Mouse (Mus musculus): Measurements from ENCODE around the gene Atf3. TPM values are rescaled to one million over a fixed set of nuclear protein-coding genes. Genes with fewer than 3 reads are reported as not detected.

Atf3 gene
- total RNA-seq (2023) = 118 to 134 TPM (median 129 TPM) in 4 replicates

GRCm38 (mm10) chr1:191217939-191218338 is at the start of gene Atf3:
Gene Atf3, minus strand, starts transcription at chr1:191218039.

GRCm38 (mm10) chr1:191164717-191165116 is 53.1 kb downstream of the Atf3 start, which contains the start of gene Fam71a:
Gene Fam71a, minus strand, starts transcription at chr1:191164817.

Other genes starting within 250 kb of the Atf3 start
- gene Vash2, start 238.7 kb downstream of the Atf3 start, total RNA-seq (2023) = 0.39 to 1.1 TPM (median 0.61 TPM) in 4 replicates
- 15.9 to 23.1 TPM (median 21.0 TPM) in 4 replicates for gene Flvcr1, start 191.9 kb downstream of the Atf3 start, total RNA-seq (2023)
- gene Spata45, start 181.4 kb downstream of the Atf3 start, total RNA-seq (2023) = not detected in 4 replicates
- 12.3 to 14.8 TPM (median 13.4 TPM) in 4 replicates for gene Tatdn3, start 155.1 kb downstream of the Atf3 start, total RNA-seq (2023)
- 0.56 to 2.7 TPM (median 2.1 TPM) in 4 replicates for gene Nsl1, start 155.0 kb downstream of the Atf3 start, total RNA-seq (2023)
- 1.2 to 1.6 TPM in 2 of 4 replicates, not detected in the others for gene Batf3, start 120.2 kb downstream of the Atf3 start, total RNA-seq (2023)
- 0.51 to 0.95 TPM (median 0.66 TPM) in 3 of 4 replicates, not detected in the other for gene Fam71a, start 53.2 kb downstream of the Atf3 start, total RNA-seq (2023)
- 12.5 to 15.4 TPM (median 14.5 TPM) in 4 replicates for gene Nenf, start 100.2 kb upstream of the Atf3 start, total RNA-seq (2023)
- gene Tmem206, start 107.9 kb upstream of the Atf3 start, total RNA-seq (2023) = 36.7 to 43.2 TPM (median 39.3 TPM) in 4 replicates
- 217 to 241 TPM (median 230 TPM) in 4 replicates for gene Ppp2r5a, start 185.2 kb upstream of the Atf3 start, total RNA-seq (2023)

Data from B cell, adult 62 days (primary cell).